Mouse (Mus musculus): Measurements from ENCODE around the gene BC055324. TPM values are rescaled to one million over a fixed set of nuclear protein-coding genes. Genes with fewer than 3 reads are reported as not detected.

The BC055324 gene
- total RNA-seq, 2 experiments from 2014 or later, result 0.91 to 1.0 TPM

- no peak for DNase-seq (ENCODE audit: low spot score in 2 of 2)
Observed at GRCm38 (mm10) chr1:163958036-163958435, 36.6 kb downstream of the BC055324 start.

- no peak for DNase-seq (ENCODE audit: low spot score in 2 of 2)
Observed at GRCm38 (mm10) chr1:163953396-163953795, 41.2 kb downstream of the BC055324 start.

GRCm38 (mm10) chr1:163942056-163942455, 52.5 kb downstream of the BC055324 start:
- DNase-seq (ENCODE audit: low spot score in 2 of 2), result no peak

- no peak for DNase-seq (ENCODE audit: low spot score in 2 of 2)
Observed at GRCm38 (mm10) chr1:163934591-163934990, 60.0 kb downstream of the BC055324 start.

GRCm38 (mm10) chr1:163931801-163932200, 62.8 kb downstream of the BC055324 start:
- no peak for DNase-seq (ENCODE audit: low spot score in 2 of 2)

GRCm38 (mm10) chr1:163930458-163930794, 64.2 kb downstream of the BC055324 start:
- no peak for DNase-seq (ENCODE audit: low spot score in 2 of 2)

- DNase-seq (ENCODE audit: low spot score in 2 of 2), result peak; percentile 88
Observed at GRCm38 (mm10) chr1:163929636-163930457, 64.7 kb downstream of the BC055324 start.

GRCm38 (mm10) chr1:163928846-163929245, 65.8 kb downstream of the BC055324 start, which contains the start of gene Scyl3:
Scyl3 (plus strand) TSS chr1:163929100.
- DNase-seq (ENCODE audit: low spot score in 2 of 2), result no peak

- DNase-seq (ENCODE audit: low spot score in 2 of 2), result peak; percentile 30
Observed at GRCm38 (mm10) chr1:163924093-163924492, 70.5 kb downstream of the BC055324 start.

- no peak for DNase-seq (ENCODE audit: low spot score in 2 of 2)
Observed at GRCm38 (mm10) chr1:163917349-163918160, 77.0 kb downstream of the BC055324 start.

- no peak for DNase-seq (ENCODE audit: low spot score in 2 of 2)
Observed at GRCm38 (mm10) chr1:163911981-163912380, 82.6 kb downstream of the BC055324 start.

- no peak for DNase-seq (ENCODE audit: low spot score in 2 of 2)
Observed at GRCm38 (mm10) chr1:163910785-163911184, 83.8 kb downstream of the BC055324 start.

- DNase-seq (ENCODE audit: low spot score in 2 of 2), result peak in 1 of 2 experiments; percentile 43
Observed at GRCm38 (mm10) chr1:163910343-163910742, 84.3 kb downstream of the BC055324 start.

GRCm38 (mm10) chr1:163908389-163908788, 86.2 kb downstream of the BC055324 start:
- no peak for DNase-seq (ENCODE audit: low spot score in 2 of 2)

GRCm38 (mm10) chr1:163907007-163907811, 87.4 kb downstream of the BC055324 start:
- no peak for DNase-seq (ENCODE audit: low spot score in 2 of 2)

GRCm38 (mm10) chr1:163903411-163903810, 91.2 kb downstream of the BC055324 start:
- DNase-seq (ENCODE audit: low spot score in 2 of 2), result no peak

- no peak for DNase-seq (ENCODE audit: low spot score in 2 of 2)
Observed at GRCm38 (mm10) chr1:163900168-163900567, 94.4 kb downstream of the BC055324 start.

GRCm38 (mm10) chr1:163899575-163899974, 95.0 kb downstream of the BC055324 start:
- no peak for DNase-seq (ENCODE audit: low spot score in 2 of 2)

GRCm38 (mm10) chr1:163898291-163898764, 96.3 kb downstream of the BC055324 start:
- DNase-seq (ENCODE audit: low spot score in 2 of 2), result no peak

Measured in left cerebral cortex, adult 18-20 months (tissue).